Mouse (Mus musculus) liver, embryonic 13.5 days (tissue): Measurements from ENCODE around the gene Grk3. TPM values are rescaled to one million over a fixed set of nuclear protein-coding genes. Genes with fewer than 3 reads are reported as not detected.
A peak's percentile ranks its signal among the peaks of the same experiment; 100 is the strongest.

Source experiments
- ATAC-seq: fragments of 200-750 bp; cut with Nextera tagmentation; 2 replicates; pipeline ENCODE4 v1.8.0; 2017; ENCODE audit warnings: low read depth, mild to moderate bottlenecking, moderate number of reproducible peaks, moderate library complexity
- DNase-seq: peaks from one replicate; pipeline ENCODE4 v3.0.0; 2022
- H3K27ac ChIP-seq: fragments of 300-500 bp; sonication (generic); 2 replicates; pipeline ENCODE4 v1.5.1; 2015; ENCODE audit warnings: moderate library complexity, mild to moderate bottlenecking, inconsistent platforms
- H3K27me3 ChIP-seq: fragments of 300-500 bp; sonication (generic); 2 replicates; pipeline ENCODE4 v1.6.1; 2015; ENCODE audit warnings: mild to moderate bottlenecking, inconsistent platforms
- H3K36me3 ChIP-seq: fragments of 300-500 bp; sonication (generic); 2 replicates; pipeline ENCODE4 v1.6.1; 2015; ENCODE audit warnings: mild to moderate bottlenecking, inconsistent platforms
- H3K4me1 ChIP-seq: fragments of 300-500 bp; sonication (generic); replicated peaks from 2 replicates; pipeline ENCODE4 v1.6.1; 2015; ENCODE audit warnings: inconsistent platforms
- H3K4me2 ChIP-seq: fragments of 300-500 bp; sonication (generic); 2 replicates; pipeline ENCODE4 v1.6.1; 2015; ENCODE audit warnings: inconsistent platforms, mild to moderate bottlenecking, moderate library complexity
- H3K4me3 ChIP-seq: fragments of 300-500 bp; sonication (generic); replicated peaks from 2 replicates; pipeline ENCODE4 v1.5.1; 2015; ENCODE audit warnings: mild to moderate bottlenecking, inconsistent platforms
- H3K9ac ChIP-seq: fragments of 300-500 bp; sonication (generic); 2 replicates; pipeline ENCODE4 v1.6.1; 2015; ENCODE audit warnings: mild to moderate bottlenecking, inconsistent platforms
- H3K9me3 ChIP-seq: fragments of 300-500 bp; sonication (generic); replicated peaks from 2 replicates; pipeline ENCODE4 v1.6.1; 2016; ENCODE audit warnings: inconsistent platforms
- WGBS: fragments of 180-500 bp; shearing (Covaris S2); methylation state at CpG from one replicate; pipeline ENCODE4 v1.1.7; 2015; ENCODE audit not compliant: insufficient replicate concordance; 5-methylcytosine and 5-hydroxymethylcytosine counted together
- polyA plus RNA-seq: library from polyadenylated mRNA; unstranded; fragments of >200 nt; fragmentation: Nextera tagmentation; extraction: Ambion mirVana; gene quantifications from 2 replicates; pipeline ENCODE4 v1.2.1, GENCODE M21; 2015

Gene Grk3
- polyA plus RNA-seq, 1 experiment from 2014 or later = 1.7 TPM

DNA sequence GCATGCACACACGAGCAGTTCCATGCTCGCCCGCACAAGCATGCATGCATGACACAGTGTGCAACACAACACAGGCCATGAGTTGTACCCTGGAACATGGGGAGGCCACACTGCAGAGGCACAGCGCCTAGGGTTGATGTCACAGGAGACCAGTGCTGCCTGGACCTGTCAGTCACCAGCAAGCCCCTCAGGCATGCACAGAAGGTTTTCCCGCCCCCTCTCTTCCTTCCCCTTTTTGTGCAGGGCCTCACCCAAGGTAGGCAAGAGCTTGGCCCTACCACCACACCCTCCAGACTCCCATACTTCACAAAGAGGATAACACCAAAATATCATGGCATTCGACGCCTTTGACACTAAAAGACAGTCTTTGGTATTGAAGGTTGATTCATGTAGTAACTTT, 8.6 kb downstream of the Grk3 start:
- H3K27ac ChIP-seq = no peak overlapping the region
- H3K4me3 ChIP-seq = no peak overlapping the region
- H3K4me2 ChIP-seq = no peak overlapping the region
- no peaks in the 10 kb centered on the region for H3K36me3 ChIP-seq
- DNase-seq (no peak), ATAC-seq (no peak)
- 54% methylated on average over 7 of the region's 7 CpGs for WGBS
- no peaks in the 10 kb centered on the region for H3K9me3 ChIP-seq
- peaks cover 22% of the 10 kb centered on the region for H3K4me1 ChIP-seq
- H3K9ac ChIP-seq = no peak overlapping the region
- no peaks in the 10 kb centered on the region for H3K27me3 ChIP-seq

DNA sequence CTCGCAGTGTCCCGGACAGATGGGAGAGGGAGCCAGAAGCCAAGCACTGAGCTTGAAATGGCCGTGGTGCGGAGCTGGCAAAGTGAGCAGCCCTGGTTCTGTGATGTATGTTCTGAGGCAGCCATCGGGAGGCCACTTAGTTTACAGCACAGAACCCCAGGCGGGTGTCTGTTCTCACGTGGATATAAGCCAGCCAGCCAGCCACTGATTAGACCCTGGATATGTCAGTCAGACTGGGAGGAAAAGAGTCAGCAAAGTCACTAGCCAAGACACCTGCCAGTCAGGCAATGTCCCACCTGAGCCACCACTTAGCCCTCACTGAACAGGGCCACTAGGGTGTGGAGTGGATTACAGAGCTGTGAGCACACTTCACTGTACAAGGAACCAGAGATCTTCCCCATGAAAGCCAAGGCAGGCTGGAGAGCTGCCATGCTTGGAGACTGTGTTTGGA, 9.6 kb downstream of the Grk3 start:
- 64% methylated on average over 7 of the region's 7 CpGs for WGBS
- ATAC-seq = no peak

DNA sequence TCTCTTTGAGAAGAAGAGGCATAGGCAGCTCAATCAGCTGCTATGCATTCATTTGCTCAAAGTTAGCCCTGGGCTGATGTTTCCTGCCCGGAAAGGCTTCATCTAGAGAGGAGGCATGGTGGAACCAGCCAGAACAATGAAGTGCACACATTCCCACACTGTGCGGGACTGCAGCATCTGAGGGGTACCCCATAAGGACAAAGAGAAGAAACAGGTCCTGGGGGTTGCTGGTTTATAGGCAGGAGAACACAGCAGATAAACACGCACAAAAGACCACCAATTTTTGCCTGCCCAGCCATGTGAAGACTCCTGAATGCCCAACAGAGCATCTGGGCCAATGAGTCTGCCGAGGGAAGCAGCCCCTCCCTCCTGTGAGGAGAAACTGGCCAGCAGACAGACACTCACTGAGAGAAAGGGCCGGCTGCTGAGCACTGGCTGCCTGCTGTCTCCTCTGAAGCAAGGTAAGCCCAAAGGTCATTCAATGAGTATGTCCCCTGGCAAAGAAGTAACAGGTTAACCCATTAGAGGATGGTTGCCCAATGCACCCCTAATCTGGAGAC, 12.7 kb downstream of the Grk3 start:
- no peak overlapping the region for H3K27ac ChIP-seq
- no peak overlapping the region for H3K4me2 ChIP-seq
- no peak overlapping the region for H3K9ac ChIP-seq
- ATAC-seq (no peak), DNase-seq (no peak)
- no peak overlapping the region for H3K4me3 ChIP-seq
- no peaks in the 10 kb centered on the region for H3K36me3 ChIP-seq
- no peaks in the 10 kb centered on the region for H3K27me3 ChIP-seq
- H3K4me1 ChIP-seq = peaks cover 25% of the 10 kb centered on the region
- WGBS = 42% methylated on average over 5 of the region's 5 CpGs
- H3K9me3 ChIP-seq = no peaks in the 10 kb centered on the region

More for the DNA sequence above, 9.6 kb downstream of the Grk3 start:
- H3K9me3 ChIP-seq = no peaks in the 10 kb centered on the region
- no peaks in the 10 kb centered on the region for H3K27me3 ChIP-seq
- no peak overlapping the region for H3K9ac ChIP-seq
- H3K4me3 ChIP-seq = no peak overlapping the region
- H3K27ac ChIP-seq = no peak overlapping the region
- no peaks in the 10 kb centered on the region for H3K36me3 ChIP-seq
- H3K4me1 ChIP-seq = peaks cover 22% of the 10 kb centered on the region
- no peak for DNase-seq
- H3K4me2 ChIP-seq = no peak overlapping the region

DNA sequence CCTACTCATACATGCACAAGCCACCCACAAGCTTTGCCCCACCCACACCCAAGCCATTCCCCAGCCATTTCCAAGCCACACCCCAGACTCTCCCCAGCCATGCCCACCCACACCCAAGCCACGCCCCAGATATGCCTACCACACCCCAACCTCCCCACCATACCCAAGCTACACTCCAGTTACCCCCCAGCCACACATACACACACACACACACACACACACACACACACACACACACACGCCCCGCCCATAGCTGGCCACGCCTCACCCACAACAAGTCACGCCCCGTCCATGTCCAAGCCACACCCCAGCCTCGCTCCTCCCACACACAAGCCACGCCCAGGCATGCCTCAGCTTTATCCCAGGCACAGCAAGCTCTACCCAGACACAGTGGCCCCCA, 16.4 kb downstream of the Grk3 start:
- H3K27me3 ChIP-seq = no peaks in the 10 kb centered on the region
- ATAC-seq = peak; percentile 85
- 44% methylated on average over 8 of the region's 8 CpGs for WGBS
- H3K4me3 ChIP-seq = no peak overlapping the region
- peaks cover 6% of the 10 kb centered on the region; the same call in 1 of the 2 replicates for H3K36me3 ChIP-seq
- no peak overlapping the region for H3K9ac ChIP-seq
- H3K9me3 ChIP-seq = no peaks in the 10 kb centered on the region
- H3K27ac ChIP-seq = no peak overlapping the region
- H3K4me1 ChIP-seq = peaks cover 19% of the 10 kb centered on the region; the same call in 1 of the 2 replicates
- peak; percentile 43 for DNase-seq
- H3K4me2 ChIP-seq = no peak overlapping the region

DNA sequence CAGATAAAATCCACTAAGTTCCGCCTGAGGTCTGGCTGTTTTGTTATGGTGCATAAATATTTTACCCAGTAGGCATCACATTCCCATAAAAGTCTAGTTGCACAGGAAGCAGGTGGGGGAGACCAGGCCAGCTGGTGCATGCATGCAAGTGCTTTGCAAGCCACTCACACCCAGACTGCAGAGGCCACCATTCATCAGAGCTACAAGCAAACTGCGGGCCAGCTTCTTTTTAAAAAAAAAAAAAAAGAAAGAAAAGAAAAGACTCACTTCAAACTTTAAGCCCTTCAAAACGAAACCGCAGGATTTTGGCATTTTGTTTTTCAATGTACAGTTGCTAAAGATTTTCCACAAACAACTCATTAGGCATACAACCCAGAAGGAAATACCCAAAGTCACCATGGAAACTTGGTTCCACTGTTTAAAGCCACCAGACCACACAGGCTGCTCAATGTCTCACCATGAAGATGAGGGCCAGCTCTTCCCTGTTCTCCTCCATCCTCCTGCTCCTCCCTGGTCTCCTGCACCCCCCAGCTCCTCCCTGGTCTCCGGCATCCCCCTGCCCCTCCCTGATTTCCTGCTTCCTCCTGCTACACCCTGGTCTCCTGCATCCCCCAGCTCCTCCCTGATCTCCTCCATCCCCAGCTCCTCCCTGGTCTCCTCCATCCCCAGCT, 17.9 kb downstream of the Grk3 start:
- H3K4me3 ChIP-seq = no peak overlapping the region
- ATAC-seq (no peak), DNase-seq (no peak)
- H3K36me3 ChIP-seq = peaks cover 6% of the 10 kb centered on the region; the same call in 1 of the 2 replicates
- H3K9me3 ChIP-seq = no peaks in the 10 kb centered on the region
- WGBS = 50% methylated on average over 5 of the region's 5 CpGs
- no peak overlapping the region for H3K4me2 ChIP-seq
- no peak overlapping the region for H3K9ac ChIP-seq
- H3K27ac ChIP-seq = no peak overlapping the region
- H3K27me3 ChIP-seq = no peaks in the 10 kb centered on the region
- H3K4me1 ChIP-seq = peaks cover 19% of the 10 kb centered on the region; the same call in 1 of the 2 replicates

DNA sequence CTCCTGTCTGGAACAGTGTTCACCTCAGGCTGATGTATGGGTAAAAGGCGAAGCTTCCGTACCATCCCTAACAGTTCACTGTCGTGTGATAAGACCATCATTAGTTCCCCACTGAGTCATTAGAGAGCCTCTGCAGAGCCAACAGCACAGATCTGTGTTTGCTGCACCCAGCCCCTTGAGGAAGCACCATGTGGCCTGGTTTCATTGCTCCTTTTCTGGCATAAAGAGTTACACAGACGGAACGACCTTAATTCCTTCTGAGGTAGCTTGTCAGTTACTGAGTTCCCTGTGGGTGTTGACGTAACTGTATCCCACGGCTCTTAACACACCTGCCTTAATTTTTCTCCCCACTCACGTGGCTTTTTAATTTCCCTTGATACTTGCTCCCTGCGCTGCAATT, 24.3 kb downstream of the Grk3 start:
- H3K36me3 ChIP-seq = peaks cover 4% of the 10 kb centered on the region; the same call in 1 of the 2 replicates
- no peak overlapping the region for H3K27ac ChIP-seq
- H3K9ac ChIP-seq = no peak overlapping the region
- 75% methylated on average over 9 of the region's 9 CpGs for WGBS
- no peak overlapping the region for H3K4me2 ChIP-seq
- no peaks in the 10 kb centered on the region; the same call in 1 of the 2 replicates for H3K9me3 ChIP-seq
- no peaks in the 10 kb centered on the region for H3K27me3 ChIP-seq
- no peak for DNase-seq
- no peaks in the 10 kb centered on the region for H3K4me1 ChIP-seq
- no peak for ATAC-seq
- H3K4me3 ChIP-seq = no peak overlapping the region

DNA sequence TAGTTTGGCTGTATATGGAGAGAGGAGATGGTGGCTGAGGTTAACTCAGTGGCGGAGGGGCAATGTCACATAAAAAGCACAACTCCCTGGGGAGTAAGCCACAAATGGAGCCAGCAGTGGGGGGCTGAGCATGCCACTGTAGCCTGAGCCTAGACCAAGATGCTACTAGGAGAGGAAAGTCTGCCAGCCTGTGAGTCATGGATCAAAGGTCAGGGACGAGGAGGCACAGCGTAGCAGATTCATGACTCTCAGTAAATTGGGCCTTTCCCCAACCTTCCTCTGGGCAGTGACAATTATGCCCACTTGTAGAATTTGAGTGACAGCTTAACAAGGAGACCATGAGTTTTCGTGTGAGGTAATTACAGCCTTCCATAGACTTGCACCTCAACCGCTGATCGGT, 33.7 kb downstream of the Grk3 start:
- H3K9me3 ChIP-seq = no peaks in the 10 kb centered on the region
- WGBS = 72% methylated on average over 6 of the region's 6 CpGs
- H3K4me3 ChIP-seq = no peak overlapping the region
- no peaks in the 10 kb centered on the region for H3K36me3 ChIP-seq
- no peak overlapping the region for H3K4me2 ChIP-seq
- no peaks in the 10 kb centered on the region for H3K27me3 ChIP-seq
- H3K27ac ChIP-seq = no peak overlapping the region
- no peaks in the 10 kb centered on the region for H3K4me1 ChIP-seq
- no peak overlapping the region for H3K9ac ChIP-seq
- DNase-seq (no peak), ATAC-seq (no peak)

DNA sequence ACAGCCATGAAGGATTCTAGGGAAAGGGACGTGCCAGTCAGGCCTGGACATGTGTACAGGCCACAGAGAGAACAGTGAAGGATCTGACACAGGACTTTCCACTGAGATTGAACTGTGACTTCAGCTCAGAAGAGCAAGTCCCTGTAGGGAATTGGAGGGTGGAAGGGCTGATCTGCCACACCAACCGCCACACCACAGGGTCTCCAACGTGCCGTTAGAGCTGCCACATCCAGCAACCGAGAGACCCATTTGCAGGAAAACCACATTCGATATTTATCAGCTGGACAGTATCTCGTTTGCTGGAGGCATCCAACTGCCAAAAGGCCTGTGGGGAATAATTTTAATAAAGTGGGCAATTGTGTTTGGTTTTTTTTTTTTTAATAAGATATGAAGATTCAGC, 35.9 kb downstream of the Grk3 start:
- DNase-seq (no peak), ATAC-seq (no peak)
- WGBS = 43% methylated on average over 7 of the region's 7 CpGs
- no peak overlapping the region for H3K4me2 ChIP-seq
- H3K27me3 ChIP-seq = no peaks in the 10 kb centered on the region
- no peak overlapping the region for H3K4me3 ChIP-seq
- no peaks in the 10 kb centered on the region for H3K9me3 ChIP-seq
- no peak overlapping the region for H3K9ac ChIP-seq
- no peaks in the 10 kb centered on the region for H3K36me3 ChIP-seq
- H3K4me1 ChIP-seq = no peaks in the 10 kb centered on the region
- H3K27ac ChIP-seq = no peak overlapping the region

DNA sequence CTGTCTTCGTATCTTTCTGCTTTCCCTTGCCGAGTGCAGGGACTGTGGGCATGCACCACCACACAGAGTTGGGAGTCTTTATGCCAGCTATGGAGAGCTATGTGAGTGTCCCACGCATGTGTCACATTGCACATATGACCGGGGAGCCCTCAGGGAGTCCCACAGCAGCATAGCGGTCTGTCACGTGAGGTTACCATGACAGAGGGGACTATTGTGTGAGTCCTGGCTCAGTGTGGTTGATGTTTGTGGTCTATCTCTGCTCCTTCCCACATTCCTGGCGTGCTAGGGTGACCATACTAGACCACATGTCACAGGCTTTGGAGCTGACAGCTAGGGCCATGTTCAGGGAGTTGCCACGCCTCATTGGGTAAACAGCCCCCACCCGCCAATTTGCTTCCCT, 36.4 kb downstream of the Grk3 start:
- no peaks in the 10 kb centered on the region for H3K27me3 ChIP-seq
- no peak for DNase-seq
- H3K4me2 ChIP-seq = no peak overlapping the region
- no peak overlapping the region for H3K27ac ChIP-seq
- no peak overlapping the region for H3K4me3 ChIP-seq
- ATAC-seq = no peak
- 68% methylated on average over 9 of the region's 9 CpGs for WGBS
- no peaks in the 10 kb centered on the region for H3K36me3 ChIP-seq
- no peaks in the 10 kb centered on the region for H3K4me1 ChIP-seq
- no peaks in the 10 kb centered on the region for H3K9me3 ChIP-seq
- no peak overlapping the region for H3K9ac ChIP-seq

DNA sequence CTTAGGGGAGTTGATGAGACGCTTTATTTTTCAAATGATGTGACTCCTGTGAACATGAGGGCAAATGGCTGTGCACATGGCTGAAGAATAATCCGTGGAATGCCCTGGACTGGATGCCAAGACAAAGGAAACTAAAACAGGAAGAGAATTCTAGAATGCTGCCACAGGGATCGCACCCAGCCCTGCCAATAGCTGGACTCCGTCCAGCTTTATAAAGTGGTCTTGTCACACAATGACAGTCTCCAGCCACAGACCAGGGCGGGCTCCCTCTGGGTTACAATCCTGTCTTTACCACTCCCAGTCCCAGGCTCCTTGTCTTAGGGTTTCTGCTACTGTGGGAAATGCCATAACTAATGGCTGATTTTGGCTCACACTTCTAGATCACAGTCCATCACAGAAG, 38.5 kb downstream of the Grk3 start:
- no peaks in the 10 kb centered on the region for H3K4me1 ChIP-seq
- 59% methylated on average over 5 of the region's 5 CpGs for WGBS
- H3K9ac ChIP-seq = no peak overlapping the region
- no peaks in the 10 kb centered on the region for H3K36me3 ChIP-seq
- ATAC-seq (no peak), DNase-seq (no peak)
- H3K27ac ChIP-seq = no peak overlapping the region
- H3K4me3 ChIP-seq = no peak overlapping the region
- H3K27me3 ChIP-seq = no peaks in the 10 kb centered on the region
- no peak overlapping the region for H3K4me2 ChIP-seq
- H3K9me3 ChIP-seq = no peaks in the 10 kb centered on the region

DNA sequence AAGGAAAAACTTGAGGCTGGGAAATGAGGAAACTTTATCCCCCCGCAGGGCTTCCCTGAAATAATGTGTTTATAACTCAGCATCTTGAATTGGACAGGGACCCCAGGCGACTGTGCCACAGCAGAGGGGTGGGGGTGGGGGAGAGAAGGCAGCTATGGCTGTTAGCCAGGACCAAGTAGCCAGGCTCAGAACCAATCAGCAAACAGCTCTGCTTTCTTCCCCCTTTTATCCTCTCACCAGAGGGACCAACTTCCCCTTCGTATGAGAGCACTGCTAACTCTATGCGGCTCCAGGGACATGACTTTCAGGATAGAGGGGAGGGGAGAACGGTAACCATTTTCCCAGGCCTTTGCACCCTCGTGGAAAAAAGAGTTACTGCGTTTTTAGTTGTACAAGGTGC, 42.0 kb downstream of the Grk3 start:
- 38% methylated on average over 7 of the region's 7 CpGs for WGBS
- no peak overlapping the region for H3K4me2 ChIP-seq
- no peaks in the 10 kb centered on the region for H3K27me3 ChIP-seq
- H3K27ac ChIP-seq = no peak overlapping the region
- no peak overlapping the region for H3K4me3 ChIP-seq
- no peaks in the 10 kb centered on the region for H3K9me3 ChIP-seq
- DNase-seq (no peak), ATAC-seq (no peak)
- no peak overlapping the region for H3K9ac ChIP-seq
- no peaks in the 10 kb centered on the region for H3K4me1 ChIP-seq
- H3K36me3 ChIP-seq = no peaks in the 10 kb centered on the region

DNA sequence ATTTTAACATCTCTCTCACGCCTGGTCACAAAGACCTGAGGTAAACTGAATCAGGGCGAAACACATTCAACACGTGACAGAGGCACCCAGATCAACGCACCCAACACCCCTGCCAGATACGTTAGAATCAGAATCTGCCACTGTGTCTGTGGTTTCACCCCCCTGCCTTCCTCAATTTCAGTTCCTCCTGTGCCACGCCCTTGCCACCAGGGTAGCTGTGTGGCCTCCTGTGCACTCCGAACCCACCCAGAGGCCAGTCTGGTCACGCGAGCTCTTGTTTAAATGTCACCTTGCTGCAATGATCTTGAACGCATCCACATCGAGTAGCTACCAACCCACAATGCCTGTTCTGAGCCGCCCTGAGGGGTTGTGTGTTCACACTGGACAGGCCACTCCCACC, 43.3 kb downstream of the Grk3 start:
- 52% methylated on average over 12 of the region's 12 CpGs for WGBS
- H3K27ac ChIP-seq = no peak overlapping the region
- H3K4me3 ChIP-seq = no peak overlapping the region
- no peaks in the 10 kb centered on the region for H3K9me3 ChIP-seq
- ATAC-seq (no peak), DNase-seq (no peak)
- no peak overlapping the region for H3K9ac ChIP-seq
- no peaks in the 10 kb centered on the region for H3K36me3 ChIP-seq
- H3K27me3 ChIP-seq = no peaks in the 10 kb centered on the region
- no peak overlapping the region for H3K4me2 ChIP-seq
- no peaks in the 10 kb centered on the region for H3K4me1 ChIP-seq
